Mouse (Mus musculus) embryo, embryonic 10 days (tissue): Measurements from ENCODE around the gene Hyal3.

Source experiments
- DNase-seq: peaks from one replicate; pipeline ENCODE4 v3.0.0-alpha.2; 2015; ENCODE audit warnings: low spot score

The Hyal3 gene

DNA sequence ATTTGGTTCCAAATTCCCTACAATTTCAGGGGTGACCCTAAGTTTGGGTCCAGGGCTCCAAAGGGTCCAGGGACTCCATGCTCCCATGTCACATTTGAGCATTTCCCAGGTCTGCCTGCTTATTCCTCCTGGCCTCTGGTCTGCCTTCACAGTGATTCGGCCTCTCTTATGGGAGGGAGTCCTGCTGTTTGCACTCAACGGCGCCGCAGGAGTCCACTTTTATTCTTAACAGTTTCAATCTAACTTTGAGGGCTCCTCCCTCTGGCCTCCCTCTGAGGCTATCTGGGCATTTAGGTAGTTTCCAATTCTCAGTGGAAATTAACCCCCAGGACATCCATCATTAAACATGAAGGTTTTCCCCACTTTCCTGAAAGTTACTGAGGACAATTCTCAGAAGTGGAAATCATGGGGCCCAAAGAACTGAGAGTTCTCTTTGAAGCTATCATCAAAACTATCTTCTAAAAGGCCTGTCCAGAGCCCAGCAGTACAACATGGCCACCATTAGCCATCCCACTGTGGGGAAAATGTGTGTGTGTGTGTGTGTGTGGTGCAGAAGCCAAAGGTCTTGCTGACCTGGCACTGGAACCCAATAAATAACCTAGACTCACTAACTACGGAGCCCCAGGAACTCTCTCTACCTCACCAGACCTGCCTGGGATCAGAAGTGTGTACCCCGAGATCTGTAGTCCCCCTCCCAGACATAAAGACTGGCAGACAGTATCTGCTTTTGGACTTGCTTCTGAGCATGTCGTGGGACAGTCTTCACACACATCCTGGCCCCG is 13.9 kb downstream of the Hyal3 start:
- DNase-seq, result no peak

DNA sequence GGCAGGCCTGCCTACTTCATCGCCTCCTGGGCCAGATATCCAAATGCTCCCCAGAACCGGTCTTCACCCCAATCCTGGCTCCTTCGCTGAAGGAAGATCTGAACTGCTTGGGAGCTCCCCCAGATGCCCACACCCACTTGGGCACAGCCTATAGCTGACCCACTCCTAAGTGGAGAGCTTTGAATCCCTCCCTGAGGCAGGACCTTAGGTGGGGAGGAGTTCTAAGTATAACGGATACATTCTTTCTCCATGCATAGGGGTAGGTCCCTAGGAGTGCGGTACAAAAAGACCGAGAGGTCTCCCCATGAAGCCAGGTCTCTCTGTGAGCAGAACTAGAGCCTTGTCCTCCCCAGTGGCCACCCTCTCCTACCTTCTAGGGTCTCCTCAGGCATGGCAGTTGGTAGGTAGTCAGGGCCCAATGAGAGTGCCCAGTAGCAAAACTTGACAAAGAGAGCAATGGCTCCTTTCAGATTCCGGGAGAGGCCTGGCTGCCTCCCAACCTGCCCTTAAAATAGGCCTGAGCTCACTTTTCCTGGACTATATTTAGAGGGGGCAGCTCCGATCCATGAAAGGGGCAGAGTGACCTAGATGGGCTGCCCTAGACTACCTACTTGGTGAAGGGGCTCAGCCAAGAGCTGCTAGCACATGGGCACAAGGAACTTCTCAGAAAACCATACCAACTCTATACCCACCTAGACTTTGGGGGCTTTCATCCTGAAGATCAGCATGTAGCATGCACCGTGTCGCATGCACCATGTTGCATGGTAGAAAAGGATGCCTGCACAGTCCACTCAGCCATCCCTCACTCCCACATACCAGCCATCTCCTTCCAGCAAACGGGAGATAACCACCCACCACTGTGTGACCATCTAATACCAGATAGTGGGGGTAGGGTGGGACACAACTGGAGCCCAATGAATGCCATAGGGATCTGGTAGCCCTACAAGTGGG is 16.3 kb downstream of the Hyal3 start:
- DNase-seq, result no peak

DNA sequence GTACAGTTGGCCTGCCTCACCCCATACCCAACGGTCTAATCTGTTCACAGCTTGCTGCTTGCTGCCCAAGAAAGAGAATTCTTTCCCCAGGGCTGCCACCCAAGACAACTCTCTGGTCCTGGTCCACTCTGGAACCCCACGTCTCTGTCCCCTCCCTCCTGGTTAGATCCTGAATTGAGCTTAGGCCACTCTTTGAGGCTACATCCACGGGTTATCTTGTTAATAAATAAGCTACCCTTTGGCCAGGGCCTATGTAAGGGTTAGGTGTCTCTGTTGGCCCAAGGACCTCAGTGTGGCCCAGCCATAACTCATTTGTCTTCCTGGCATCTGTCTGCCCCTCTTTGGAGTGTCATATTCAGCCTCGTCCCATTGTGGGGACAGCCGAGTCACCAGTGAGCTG is 17.8 kb downstream of the Hyal3 start:
- no peak for DNase-seq

DNA sequence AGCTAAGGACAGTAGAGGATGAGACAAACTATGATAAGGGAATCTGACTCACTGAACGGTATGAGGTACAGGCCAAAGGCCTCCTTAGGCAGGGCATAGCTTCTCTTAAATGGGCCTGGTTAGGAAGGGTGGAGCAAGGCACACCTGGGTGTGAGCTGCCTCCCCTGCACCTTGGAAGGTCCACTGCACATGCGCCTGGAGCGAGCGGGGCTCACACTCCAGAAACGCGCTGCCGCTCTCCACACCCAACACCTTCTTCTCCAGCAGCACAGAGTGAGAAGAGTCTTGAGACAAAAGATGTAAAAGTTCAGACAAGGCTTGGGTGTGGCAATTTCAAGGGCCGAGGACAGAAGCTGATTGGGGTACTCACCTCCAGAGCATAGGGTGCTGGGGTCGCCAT is 18.8 kb downstream of the Hyal3 start:
- no peak for DNase-seq

DNA sequence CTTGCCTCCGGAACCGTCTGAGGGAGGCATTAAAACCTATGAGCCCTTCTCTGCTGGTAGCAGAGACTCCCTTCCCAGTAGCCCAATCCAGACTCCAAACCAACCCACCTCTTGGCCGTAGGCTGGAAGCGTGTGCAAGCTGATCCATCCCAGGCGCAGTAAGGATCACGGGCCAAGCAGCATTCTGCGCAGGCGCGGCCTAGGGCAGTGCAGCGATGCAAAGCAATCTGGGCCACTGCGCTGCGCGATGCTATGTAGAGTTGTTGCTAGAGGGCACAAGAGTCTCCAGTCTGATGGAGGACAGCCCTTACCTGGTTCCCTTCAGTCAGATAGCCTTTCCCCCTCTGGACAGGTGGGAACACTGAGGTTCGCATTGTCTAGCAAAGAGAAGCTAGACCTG is 19.2 kb downstream of the Hyal3 start:
- peak; percentile 50 for DNase-seq

DNA sequence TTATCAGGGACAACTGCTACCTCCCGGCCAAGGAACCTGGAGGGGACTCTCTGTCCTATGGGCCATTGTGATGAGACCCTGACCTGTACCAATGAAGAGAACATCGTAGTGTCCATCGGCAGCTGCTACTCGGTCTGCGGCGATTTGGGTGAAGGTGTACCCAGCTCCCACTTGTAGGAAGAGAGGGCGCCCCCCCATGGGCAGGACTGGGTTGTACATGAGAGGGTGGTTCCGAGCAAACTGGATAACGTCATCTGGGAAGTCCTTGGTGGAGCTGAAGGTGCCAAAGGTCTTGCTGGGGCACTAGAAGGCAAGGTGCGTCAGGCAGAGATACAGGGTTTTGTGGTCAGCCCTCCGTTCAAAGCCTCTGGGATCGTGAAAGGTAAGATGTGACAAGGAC is 20.1 kb downstream of the Hyal3 start:
- DNase-seq, result no peak

DNA sequence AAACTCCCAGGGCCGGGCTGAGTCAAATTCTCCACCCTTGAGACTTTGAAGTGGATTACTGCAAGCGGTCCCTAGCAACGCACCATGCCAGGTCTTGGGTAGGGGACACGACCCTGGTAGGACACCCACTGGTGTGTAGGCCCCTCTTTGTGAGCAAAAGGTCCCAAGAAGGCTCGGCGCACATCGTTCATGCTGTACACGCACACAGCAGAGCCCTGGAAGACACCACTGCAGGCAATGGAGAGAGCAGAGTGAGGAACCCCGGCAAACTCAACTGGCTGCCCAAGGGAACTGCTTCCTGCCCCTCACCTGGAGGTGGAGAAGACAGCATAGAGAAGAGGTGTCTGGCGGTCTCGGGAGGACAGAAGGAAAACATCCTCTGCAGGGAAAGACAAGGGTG is 20.7 kb downstream of the Hyal3 start:
- no peak for DNase-seq

DNA sequence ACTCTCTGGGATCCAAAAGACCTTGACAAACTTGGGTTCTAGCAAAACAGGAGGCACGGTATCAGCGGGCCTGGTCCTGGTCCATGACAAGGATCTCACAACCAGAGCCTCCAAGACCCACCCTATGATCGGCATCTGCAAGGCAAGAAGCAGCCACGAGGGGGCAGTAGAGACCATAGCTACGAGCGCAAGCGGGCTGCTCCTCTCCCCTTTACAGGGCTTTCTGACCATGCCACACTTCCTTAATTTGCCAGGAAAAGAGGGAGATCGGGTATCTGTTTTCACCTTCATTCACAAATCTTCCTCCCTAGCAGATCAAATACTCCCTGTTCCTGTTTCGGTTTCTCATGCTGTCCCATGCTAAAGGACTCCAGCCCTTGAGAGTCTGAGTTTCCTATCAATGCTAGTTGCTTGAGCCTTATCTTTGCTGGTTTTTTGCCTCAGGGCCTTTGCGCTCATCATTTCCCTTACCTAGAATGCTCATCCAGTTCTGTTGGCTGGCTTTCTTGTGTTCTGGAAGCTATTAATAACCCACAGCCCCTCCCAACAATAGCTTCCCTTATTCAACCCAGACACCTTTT is 21.5 kb downstream of the Hyal3 start:
- DNase-seq, result peak; percentile 93

DNA sequence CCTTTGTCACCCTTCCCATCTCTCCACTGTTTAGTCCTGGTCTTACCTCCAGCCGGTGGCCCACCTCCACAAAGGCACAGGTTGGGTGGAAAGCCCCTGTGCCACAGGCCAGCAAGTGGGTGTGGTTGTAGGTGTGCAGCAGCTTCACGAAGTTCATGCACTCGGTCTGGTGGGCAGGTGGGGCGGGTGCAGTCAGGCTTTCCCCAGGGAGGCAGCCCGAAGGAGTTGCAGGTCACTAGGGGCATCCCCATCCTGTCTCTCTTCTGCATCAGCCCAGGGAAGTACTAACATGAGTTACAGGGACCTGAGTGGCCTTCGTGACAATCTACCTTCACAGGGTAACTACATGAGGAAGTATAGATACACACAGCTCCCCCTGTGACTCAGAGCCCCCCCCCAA is 22.6 kb downstream of the Hyal3 start:
- DNase-seq, result no peak

DNA sequence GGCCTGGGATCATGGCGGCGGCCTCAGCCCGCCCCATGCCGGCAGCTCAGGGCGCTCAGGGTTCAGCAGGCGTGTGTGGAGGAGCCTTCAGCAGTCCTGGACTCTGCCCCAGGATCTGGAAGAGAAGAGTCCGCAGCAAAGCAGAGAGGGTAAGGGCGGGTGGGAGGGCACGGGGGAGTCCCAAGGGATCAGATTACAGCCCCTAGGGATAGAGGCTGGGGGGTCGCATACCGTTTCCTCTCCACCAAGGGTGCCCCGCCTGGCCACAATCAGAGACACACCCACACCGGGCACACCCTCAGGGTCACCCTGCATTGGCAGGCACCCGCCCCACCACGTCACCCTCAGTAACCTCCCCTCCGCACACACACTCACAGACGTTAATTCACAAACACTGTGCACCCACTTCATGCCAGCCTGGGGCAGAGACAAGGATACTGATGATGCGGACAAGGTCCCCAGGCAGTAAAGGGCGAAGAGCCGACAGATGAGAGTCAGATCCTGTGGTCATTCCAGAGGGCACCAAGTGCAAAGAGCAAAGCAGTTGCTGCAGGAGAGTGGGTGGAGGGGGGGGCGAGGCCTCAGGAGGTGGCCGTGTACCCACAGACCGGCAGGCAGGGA is 24.5 kb downstream of the Hyal3 start:
- DNase-seq, result no peak

DNA sequence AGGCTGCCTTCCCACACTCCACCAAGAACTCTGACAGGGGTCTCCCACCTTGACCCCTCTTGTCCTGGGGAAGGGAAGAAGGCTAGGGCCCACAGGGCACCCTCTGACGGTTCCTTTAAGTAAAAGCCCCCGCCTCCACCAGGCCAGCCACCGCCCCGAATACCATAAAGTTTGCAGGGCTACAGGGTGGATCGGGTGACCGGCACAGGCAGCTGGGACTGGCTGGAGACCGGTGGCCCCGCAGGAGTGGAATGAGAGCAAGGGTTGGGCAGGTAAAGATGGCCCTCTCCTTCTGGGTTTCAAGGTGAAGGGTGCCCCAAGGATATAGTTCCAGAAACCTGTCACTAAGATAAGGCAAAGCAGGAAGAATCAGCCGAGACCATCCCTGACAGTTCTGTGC is 26.0 kb downstream of the Hyal3 start:
- DNase-seq, result no peak

DNA sequence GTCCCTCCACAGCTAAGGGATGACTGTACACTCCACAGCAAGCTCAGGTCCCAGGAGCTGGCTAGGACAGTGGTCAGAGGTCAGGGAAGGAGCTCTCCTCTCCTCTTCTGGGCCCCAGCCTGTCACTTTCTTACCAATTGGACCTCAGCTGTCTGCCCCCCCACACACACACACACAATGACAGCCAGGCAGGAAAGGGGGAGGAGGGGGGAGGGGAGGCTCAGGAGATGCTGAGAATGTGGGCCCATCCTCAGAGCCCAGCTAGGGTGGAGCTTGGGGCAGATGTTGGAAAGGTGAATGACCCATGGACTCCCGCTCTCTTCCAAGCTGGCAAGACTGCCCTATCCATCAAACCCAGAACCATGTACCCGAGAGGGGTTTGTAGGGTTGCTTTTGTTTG is 26.4 kb downstream of the Hyal3 start:
- no peak for DNase-seq

DNA sequence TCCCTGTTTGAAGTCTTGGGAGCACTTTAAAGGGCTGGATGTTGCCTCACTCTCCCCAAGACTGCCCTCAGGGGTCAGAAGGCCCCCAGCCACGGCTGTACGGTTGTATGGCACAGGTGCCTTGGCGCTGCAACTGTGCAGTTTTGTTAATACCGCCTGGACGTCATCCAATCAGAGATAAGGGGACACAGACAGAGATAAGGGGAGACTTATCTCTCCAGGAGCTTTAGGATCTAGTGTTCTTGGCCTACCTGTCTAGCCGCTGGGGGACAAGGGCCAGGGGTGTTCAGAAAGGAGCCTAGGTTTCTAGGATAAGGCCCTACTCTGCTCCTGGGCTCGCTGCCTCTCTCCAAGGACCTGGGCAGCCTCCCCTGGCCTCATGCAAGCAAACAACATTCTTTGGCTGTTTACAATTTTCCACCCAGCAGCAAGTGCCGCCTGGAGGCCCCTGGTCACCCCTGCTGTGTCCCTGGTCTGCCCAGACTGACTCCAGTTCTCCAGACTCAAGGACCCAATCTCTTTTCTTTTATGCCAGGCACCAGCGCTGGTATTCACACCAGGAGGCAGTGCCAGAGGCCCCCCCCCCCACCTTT is 27.1 kb downstream of the Hyal3 start:
- DNase-seq, result no peak

DNA sequence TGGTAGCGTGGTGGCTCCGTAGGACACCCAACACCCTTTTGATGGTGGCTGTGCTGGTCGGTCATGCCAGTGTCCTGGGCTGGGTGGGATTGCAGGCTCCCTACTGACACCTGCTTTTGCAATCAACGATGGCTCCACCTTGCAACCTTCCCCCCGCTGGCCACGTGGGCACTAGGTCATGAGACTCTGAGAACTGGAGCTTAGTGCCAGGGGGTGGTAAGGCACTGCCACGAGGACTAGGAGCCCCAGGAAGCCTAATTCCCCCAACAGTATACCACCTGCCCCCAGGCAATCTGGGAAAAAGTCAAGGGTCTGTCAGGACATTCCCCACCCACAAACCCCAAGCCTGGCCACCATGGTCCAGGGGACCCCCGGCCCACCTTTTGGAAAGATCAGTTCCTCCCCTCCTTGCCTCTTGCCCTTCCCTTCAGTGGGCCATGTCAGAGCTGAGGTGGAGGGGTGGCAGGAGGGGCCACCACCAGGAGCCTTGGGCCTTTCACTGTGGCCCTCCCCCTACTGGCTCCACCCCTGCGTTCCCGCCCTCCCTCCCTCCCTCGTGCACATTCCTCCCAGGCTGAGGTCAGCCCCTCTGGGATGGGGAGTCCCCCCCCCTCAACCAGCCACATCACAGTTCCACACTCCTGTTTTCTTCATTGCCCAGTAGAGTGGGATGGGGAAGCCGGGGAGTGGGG is 28.3 kb downstream of the Hyal3 start, which contains the start of gene Sema3b:
Gene Sema3b (minus strand): TSS at position 489 of the 692 bp plus-strand sequence.
- DNase-seq, result no peak

DNA sequence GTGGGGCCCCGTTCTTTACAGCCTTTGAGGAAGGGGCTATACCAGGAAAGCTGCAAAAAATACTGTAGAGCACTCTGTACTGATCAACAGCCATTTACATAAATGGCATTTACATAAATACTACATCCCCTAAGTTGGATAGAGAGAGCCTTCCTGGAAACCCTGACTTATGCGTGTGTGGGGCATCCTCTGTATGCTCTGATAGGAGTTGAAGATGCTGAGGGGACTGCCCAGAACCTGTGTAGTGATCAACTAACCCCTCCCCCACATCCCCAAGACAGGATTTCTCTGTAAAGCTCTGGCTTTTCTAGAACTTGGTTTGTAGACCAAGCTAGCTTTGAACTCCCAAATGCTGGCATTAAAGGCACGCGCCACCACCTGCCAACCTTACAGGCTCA is 28.8 kb downstream of the Hyal3 start:
- no peak for DNase-seq

DNA sequence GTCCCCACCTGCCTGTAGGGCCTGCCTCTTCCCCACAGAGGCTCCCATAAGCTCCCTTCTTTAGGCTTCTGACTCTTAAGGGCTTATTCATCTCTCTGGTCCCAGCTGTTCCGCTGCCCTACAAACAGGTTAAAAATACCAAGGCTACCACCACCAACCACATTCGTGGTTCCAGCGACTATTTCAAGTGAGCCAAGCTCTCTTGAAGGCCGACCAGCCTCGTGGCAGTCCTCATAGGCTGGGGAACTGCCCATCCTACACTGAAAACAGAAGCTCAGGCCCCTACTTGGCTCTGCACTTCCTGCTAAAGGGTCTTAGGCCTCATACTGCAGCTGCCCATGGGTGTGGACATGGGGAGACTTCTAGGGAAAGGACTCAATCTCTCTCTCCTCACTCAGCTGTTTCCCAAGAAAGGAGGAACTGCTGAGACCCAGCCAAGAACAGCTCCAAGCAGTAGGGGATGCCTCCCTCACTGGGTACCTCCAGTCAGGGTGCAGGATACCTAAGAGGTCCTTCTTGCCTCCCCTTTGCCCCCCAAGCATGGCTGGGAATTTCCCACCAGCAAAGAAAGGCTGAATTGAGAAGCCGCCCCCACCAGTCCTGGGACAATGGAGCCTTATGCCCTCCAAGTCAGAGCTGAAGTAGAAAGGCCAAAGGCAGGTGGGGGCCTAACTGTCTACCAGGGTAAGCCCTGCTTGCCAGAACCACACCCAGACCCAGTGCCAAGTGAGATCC is 31.0 kb downstream of the Hyal3 start:
- no peak for DNase-seq

DNA sequence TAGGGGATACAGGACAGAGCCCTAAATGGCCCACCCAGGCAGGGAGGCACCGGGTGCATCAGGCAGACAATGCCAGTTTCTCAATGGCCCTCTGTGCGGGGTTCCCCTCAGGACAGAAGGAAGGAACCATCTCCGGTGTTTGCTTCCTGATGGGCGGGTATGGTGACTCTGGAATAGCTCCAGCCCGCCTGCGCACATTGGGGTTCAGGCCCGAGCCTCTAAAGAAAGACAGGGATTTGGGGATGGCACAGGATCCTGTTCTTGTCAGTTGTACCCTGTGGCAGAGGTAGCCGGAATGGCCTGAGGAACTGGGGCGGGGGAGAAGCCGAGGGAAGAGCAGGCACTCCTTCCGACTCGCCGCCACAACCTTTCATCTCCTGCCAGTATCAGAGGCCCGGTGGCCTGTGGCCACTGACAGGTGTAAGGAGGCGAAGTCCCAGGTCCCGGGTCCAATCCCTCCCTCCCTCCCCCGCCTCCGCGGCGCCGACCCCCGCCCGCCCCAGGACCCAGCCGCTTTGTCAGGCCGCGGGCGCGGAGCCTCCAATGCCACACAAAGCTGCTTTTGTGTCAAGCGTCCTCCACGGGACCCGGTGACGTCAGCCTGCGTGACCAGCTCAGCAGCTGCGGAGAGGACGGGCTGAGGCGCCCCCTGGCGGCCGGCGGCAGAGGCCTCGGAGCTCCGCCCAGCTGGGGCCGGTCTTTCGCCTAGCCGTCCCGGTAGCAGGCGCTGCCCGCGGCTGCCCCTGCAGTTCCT is 31.8 kb downstream of the Hyal3 start:
- peak; percentile 97 for DNase-seq

DNA sequence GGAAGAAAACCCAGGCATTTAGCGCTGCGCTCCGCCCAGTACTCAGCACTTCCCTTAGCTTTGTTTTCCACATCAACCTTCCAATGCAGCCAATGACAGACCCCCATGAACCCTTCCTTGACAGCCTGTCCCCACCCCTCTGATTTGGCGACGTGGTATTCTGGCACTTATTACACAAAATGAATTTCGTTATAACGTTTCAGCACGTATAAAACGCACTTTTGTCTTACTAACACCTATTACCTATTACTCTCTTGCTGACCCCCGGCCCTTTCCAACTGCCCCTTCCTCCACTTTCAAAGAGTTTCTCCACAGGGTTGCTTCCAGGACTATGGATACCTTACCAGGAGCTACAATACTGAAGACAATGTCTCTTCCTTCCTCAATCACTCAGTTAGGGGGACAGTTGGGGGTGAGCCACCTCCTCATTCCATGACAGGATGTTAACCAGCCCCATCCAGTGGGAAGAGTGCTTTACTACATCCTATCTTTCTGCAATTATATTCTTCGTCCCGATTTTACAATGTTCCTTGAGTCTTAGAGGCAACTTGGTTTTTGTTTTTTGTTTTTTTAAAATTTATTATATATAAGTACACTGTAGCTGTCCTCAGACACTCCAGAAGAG is 32.4 kb downstream of the Hyal3 start:
- no peak for DNase-seq

DNA sequence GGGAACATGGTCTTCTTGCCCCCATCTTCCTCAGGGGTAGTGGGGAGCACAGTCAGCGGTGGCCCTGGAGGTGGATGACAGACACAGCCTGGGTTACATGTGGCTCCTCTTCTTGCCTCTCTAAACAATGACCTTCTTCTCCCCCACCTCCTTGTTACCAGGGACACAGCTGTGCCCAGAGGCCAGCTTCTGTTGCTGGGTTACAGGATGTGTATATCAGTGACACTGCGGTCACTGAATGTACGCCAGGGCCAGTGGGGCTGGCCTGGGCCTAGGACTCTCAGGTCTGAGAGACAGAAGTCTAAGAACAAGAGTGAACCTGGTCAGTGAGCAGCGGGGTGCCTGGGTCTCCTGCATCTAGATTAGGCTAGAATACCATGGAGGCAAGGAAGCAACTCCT is 34.4 kb downstream of the Hyal3 start:
- no peak for DNase-seq
